Mouse (Mus musculus): Measurements from ENCODE around the gene Araf. TPM values are rescaled to one million over a fixed set of nuclear protein-coding genes. Genes with fewer than 3 reads are reported as not detected.

Gene Araf
- polyA plus RNA-seq, 1 experiment: not detected

DNA sequence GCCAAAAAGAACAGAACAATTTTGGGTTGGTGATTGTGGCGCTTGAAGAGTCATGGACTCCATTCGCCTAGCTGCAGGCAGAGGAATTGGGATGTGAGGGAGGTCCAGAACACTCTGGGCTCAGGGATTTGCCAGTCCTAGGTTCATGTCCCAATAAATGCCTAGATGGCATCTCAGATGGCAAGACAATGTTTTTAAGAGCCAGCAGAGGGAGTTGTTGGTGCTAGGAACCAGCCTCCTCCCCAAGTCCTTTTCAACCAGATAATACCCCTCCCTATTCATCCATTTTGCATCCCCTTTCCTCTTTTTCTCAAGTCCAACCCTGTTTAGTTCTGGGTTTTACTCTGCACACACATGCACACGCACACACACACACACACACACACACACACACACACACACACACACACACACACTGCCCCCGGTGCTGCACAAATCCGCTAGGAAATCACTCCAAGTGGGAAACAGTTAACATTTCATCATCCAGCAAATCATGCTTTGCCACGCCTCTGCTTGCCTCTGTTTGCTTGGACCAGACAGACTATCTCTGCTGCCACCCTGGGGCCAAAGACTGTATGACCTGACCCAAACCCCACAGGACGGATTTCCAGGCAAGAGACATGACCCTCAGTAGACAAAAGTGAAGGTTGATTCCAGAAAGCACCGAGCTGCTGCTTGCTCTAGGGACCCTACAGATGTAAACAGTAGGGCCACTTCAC lies 22.3 kb downstream of the Araf start:
- no peak for TF ChIP-seq POLR2A (IDR thresholded peaks at IDR 0.05; ENCODE audit: insufficient read depth, low read depth, low read length)
- TF ChIP-seq CTCF (IDR thresholded peaks at IDR 0.05; ENCODE audit: insufficient read depth, low read depth, low read length): no peak
- Histone ChIP-seq H3K4me3 (ENCODE audit: insufficient read depth, low read depth, low read length) (peak overlapping the region; percentile 54), H3K4me1 (ENCODE audit: control insufficient read depth, insufficient read depth, low read length) (peaks cover 15% of the 10 kb centered on the region), H3K27ac (ENCODE audit: insufficient read depth, low read depth, low read length) (peak overlapping the region; percentile 83)
- 27% methylated on average over 8 of the region's 8 CpGs for WGBS

DNA sequence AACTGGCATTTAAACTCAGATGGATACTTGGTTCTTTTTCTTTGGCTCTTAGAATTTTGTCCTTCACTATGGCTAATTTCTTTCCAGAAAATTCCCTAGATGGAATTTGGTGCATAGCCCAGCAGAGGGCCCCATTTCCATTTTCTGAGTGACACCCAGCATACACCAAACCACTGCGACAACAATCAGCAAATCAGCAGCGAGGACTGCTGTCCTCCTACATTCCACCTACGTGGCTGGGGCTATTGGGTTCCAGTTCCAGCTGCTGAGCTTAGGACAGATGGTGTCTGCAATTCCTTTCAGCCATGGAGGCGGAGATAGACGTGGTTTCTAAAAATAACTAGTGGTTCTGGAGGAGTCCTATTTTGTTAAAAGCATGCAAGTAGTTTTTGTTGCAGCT lies 31.3 kb downstream of the Araf start:
- TF ChIP-seq POLR2A (IDR thresholded peaks at IDR 0.05; ENCODE audit: insufficient read depth, low read depth, low read length) (no peak), CTCF (IDR thresholded peaks at IDR 0.05; ENCODE audit: insufficient read depth, low read depth, low read length) (no peak)
- WGBS: 14% methylated on average over 5 of the region's 5 CpGs
- Histone ChIP-seq H3K4me3 (ENCODE audit: insufficient read depth, low read depth, low read length) (no peak overlapping the region), H3K4me1 (ENCODE audit: control insufficient read depth, insufficient read depth, low read length) (no peaks in the 10 kb centered on the region), H3K27ac (ENCODE audit: insufficient read depth, low read depth, low read length) (peak overlapping the region; percentile 73; the same call in 1 of the 2 replicates)

DNA sequence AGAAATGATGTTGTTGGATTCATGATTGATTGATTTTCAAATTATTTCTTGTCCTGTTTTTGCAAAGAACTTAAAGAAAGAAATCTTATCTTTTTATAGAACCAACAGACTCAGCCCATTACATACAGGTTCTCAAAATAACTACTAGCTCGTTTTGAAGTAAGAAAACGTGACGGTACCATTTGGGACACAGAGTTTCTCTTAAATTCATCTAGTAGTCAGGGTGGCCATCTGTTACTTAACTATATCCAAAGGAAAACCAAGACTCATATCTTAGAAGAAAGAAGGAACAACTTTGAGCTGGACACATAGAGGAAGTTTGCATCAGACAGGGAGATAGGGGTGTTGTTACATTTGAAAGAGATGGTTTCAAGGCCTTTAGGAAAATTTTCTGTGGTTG lies 49.6 kb downstream of the Araf start:
- TF ChIP-seq POLR2A (IDR thresholded peaks at IDR 0.05; ENCODE audit: insufficient read depth, low read depth, low read length): no peak
- no peak for TF ChIP-seq CTCF (IDR thresholded peaks at IDR 0.05; ENCODE audit: insufficient read depth, low read depth, low read length)
- H3K4me1 ChIP-seq (ENCODE audit: control insufficient read depth, insufficient read depth, low read length): peaks cover 10% of the 10 kb centered on the region
- 59% methylated on average over 3 of the region's 3 CpGs for WGBS
- no peak overlapping the region for H3K4me3 ChIP-seq (ENCODE audit: insufficient read depth, low read depth, low read length)
- H3K27ac ChIP-seq (ENCODE audit: insufficient read depth, low read depth, low read length): no peak overlapping the region

DNA sequence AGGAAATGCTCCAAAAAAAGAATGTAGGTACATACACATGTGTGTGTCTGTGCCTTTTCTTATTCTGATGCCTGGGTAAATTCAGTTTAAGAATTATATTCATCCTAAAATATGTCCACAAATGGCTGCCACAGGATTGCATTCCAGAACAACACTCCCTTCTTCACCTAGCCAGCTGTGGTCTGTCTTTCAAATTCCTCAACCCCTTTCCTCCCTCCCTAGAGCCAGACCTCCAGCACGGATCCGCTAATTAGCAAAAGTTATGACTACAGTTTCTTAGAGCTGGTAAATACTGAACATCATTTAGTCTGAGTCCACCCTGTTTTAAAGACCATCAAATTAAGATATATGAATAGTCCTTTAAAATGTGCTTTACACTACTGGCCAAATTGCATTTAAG lies 50.2 kb downstream of the Araf start:
- peaks cover 10% of the 10 kb centered on the region for H3K4me1 ChIP-seq (ENCODE audit: control insufficient read depth, insufficient read depth, low read length)
- no peak overlapping the region for H3K4me3 ChIP-seq (ENCODE audit: insufficient read depth, low read depth, low read length)
- 17% methylated on average over 2 of the region's 2 CpGs for WGBS
- no peak for TF ChIP-seq CTCF (IDR thresholded peaks at IDR 0.05; ENCODE audit: insufficient read depth, low read depth, low read length)
- no peak for TF ChIP-seq POLR2A (IDR thresholded peaks at IDR 0.05; ENCODE audit: insufficient read depth, low read depth, low read length)
- peak overlapping the region; percentile 66; the same call in 1 of the 2 replicates for H3K27ac ChIP-seq (ENCODE audit: insufficient read depth, low read depth, low read length)

GRCm38 (mm10) chrX:20848256-20848984 lies 50.8 kb downstream of the Araf start:
- TF ChIP-seq POLR2A (IDR thresholded peaks at IDR 0.05; ENCODE audit: insufficient read depth, low read depth, low read length) (peak; percentile 46; the same call in 1 of the 2 replicates), CTCF (IDR thresholded peaks at IDR 0.05; ENCODE audit: insufficient read depth, low read depth, low read length) (no peak)
- Histone ChIP-seq H3K27ac (ENCODE audit: insufficient read depth, low read depth, low read length) (peak overlapping the region; percentile 97), H3K4me3 (ENCODE audit: insufficient read depth, low read depth, low read length) (peak overlapping the region; percentile 98), H3K4me1 (ENCODE audit: control insufficient read depth, insufficient read depth, low read length) (peaks cover 14% of the 10 kb centered on the region)
- WGBS: 21% methylated on average over 42 of the region's 42 CpGs

DNA sequence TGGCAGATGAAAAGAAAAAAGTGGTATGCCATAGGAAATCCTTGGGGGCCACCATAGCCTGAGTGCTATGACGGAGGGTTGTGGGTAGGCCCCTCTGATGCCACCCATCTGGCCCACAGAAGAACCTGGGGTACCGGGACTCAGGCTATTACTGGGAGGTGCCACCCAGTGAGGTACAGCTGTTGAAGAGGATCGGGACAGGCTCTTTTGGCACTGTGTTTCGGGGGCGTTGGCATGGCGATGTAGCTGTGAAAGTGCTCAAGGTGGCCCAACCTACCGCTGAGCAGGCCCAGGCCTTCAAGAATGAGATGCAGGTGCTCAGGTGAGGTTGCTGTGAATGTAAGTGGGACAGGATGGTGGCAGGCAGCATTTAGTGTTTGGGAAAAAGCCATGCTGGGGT lies 56.2 kb downstream of the Araf start:
- WGBS: 85% methylated on average over 7 of the region's 7 CpGs
- Histone ChIP-seq H3K4me1 (ENCODE audit: control insufficient read depth, insufficient read depth, low read length) (peaks cover 19% of the 10 kb centered on the region), H3K4me3 (ENCODE audit: insufficient read depth, low read depth, low read length) (no peak overlapping the region), H3K27ac (ENCODE audit: insufficient read depth, low read depth, low read length) (no peak overlapping the region)
- TF ChIP-seq POLR2A (IDR thresholded peaks at IDR 0.05; ENCODE audit: insufficient read depth, low read depth, low read length): no peak
- no peak for TF ChIP-seq CTCF (IDR thresholded peaks at IDR 0.05; ENCODE audit: insufficient read depth, low read depth, low read length)

- no peak for TF ChIP-seq CTCF (IDR thresholded peaks at IDR 0.05; ENCODE audit: insufficient read depth, low read depth, low read length)
- no peak for TF ChIP-seq POLR2A (IDR thresholded peaks at IDR 0.05; ENCODE audit: insufficient read depth, low read depth, low read length)
- Histone ChIP-seq H3K27ac (ENCODE audit: insufficient read depth, low read depth, low read length) (no peak overlapping the region; the same call in 1 of the 2 replicates), H3K4me3 (ENCODE audit: insufficient read depth, low read depth, low read length) (no peak overlapping the region), H3K4me1 (ENCODE audit: control insufficient read depth, insufficient read depth, low read length) (peaks cover 13% of the 10 kb centered on the region)
- 61% methylated on average over 5 of the region's 5 CpGs for WGBS
These were observed 64.0 kb downstream of the Araf start for GRCm38 (mm10) chrX:20861453-20862104.

GRCm38 (mm10) chrX:20862105-20863065 lies 64.8 kb downstream of the Araf start:
- 49% methylated on average over 29 of the region's 29 CpGs for WGBS
- Histone ChIP-seq H3K4me1 (ENCODE audit: control insufficient read depth, insufficient read depth, low read length) (peaks cover 13% of the 10 kb centered on the region), H3K4me3 (ENCODE audit: insufficient read depth, low read depth, low read length) (no peak overlapping the region), H3K27ac (ENCODE audit: insufficient read depth, low read depth, low read length) (no peak overlapping the region)
- TF ChIP-seq CTCF (IDR thresholded peaks at IDR 0.05; ENCODE audit: insufficient read depth, low read depth, low read length) (no peak), POLR2A (IDR thresholded peaks at IDR 0.05; ENCODE audit: insufficient read depth, low read depth, low read length) (no peak)

Data from olfactory bulb, adult 2 months (tissue).